Mouse (Mus musculus) gonadal fat pad, adult 2 months (tissue): Measurements from ENCODE around the gene Rasgrp4. TPM values are rescaled to one million over a fixed set of nuclear protein-coding genes. Genes with fewer than 3 reads are reported as not detected.
A peak's percentile ranks its signal among the peaks of the same experiment; 100 is the strongest.
"Not testable (repeated sequence)": the region's sequence is repeated elsewhere in the genome, so short reads cannot be mapped to it uniquely, and the experiment has no call there.

Source experiments
- DNase-seq: peaks from one replicate; pipeline ENCODE4 v3.0.0-alpha.2; 2012; ENCODE audit warnings: low read depth
- polyA plus RNA-seq: library from polyadenylated mRNA; depleted of rRNA; stranded (reverse); fragments of >200 nt; gene quantifications from 2 replicates; pipeline ENCODE4 v1.2.3, GENCODE M21; 2012; rRNA removed

Gene Rasgrp4
- 4.7 and 7.6 TPM in 2 replicates for polyA plus RNA-seq

- no peak for DNase-seq
Observed at GRCm38 (mm10) chr7:29134693-29135386, at the start of gene Rasgrp4. Rasgrp4 (plus strand) TSS chr7:29134851.

- DNase-seq = no peak
Observed at GRCm38 (mm10) chr7:29085981-29086380, 48.7 kb upstream of the Rasgrp4 start.

GRCm38 (mm10) chr7:29086902-29087301 lies 47.7 kb upstream of the Rasgrp4 start:
- no peak for DNase-seq

- no peak for DNase-seq
Observed at GRCm38 (mm10) chr7:29088817-29089216, 45.8 kb upstream of the Rasgrp4 start.

- no peak for DNase-seq
Observed at GRCm38 (mm10) chr7:29097131-29097530, 37.5 kb upstream of the Rasgrp4 start.

- no peak for DNase-seq
Observed at GRCm38 (mm10) chr7:29101286-29102017, 33.2 kb upstream of the Rasgrp4 start.

GRCm38 (mm10) chr7:29108992-29109955 lies 25.4 kb upstream of the Rasgrp4 start:
- DNase-seq = peak; percentile 27

- no peak for DNase-seq
Observed at GRCm38 (mm10) chr7:29118142-29118851, 16.4 kb upstream of the Rasgrp4 start.

GRCm38 (mm10) chr7:29119526-29119925 lies 15.1 kb upstream of the Rasgrp4 start:
- no peak for DNase-seq

GRCm38 (mm10) chr7:29122821-29123220 lies 11.8 kb upstream of the Rasgrp4 start:
- DNase-seq = no peak

GRCm38 (mm10) chr7:29123531-29124358 lies 10.9 kb upstream of the Rasgrp4 start:
- no peak for DNase-seq

- no peak for DNase-seq
Observed at GRCm38 (mm10) chr7:29124970-29125369, 9.7 kb upstream of the Rasgrp4 start, which contains the start of gene Ryr1. Ryr1 (minus strand) TSS chr7:29125179.

- DNase-seq = no peak
Observed at GRCm38 (mm10) chr7:29126173-29126915, 8.3 kb upstream of the Rasgrp4 start.

GRCm38 (mm10) chr7:29128725-29129124 lies 5.9 kb upstream of the Rasgrp4 start:
- DNase-seq = no peak

GRCm38 (mm10) chr7:29134230-29134629 lies 421 bp upstream of the Rasgrp4 start:
- DNase-seq = no peak

GRCm38 (mm10) chr7:29137429-29137828 lies 2.8 kb downstream of the Rasgrp4 start:
- DNase-seq = no peak

GRCm38 (mm10) chr7:29139237-29139636 lies 4.6 kb downstream of the Rasgrp4 start:
- DNase-seq = not testable (repeated sequence)

GRCm38 (mm10) chr7:29141416-29141815 lies 6.8 kb downstream of the Rasgrp4 start:
- no peak for DNase-seq

GRCm38 (mm10) chr7:29144006-29144405 lies 9.4 kb downstream of the Rasgrp4 start:
- DNase-seq = no peak
